Mouse (Mus musculus) adrenal gland, postnatal 4 days (tissue): Measurements from ENCODE around the gene Prmt9. TPM values are rescaled to one million over a fixed set of nuclear protein-coding genes. Genes with fewer than 3 reads are reported as not detected.

Experiments
- DNase-seq, 2 experiments: peaks; one replicate each; pipeline ENCODE4 v3.0.0; 2021 to 2022; ENCODE audit warnings: low spot score in 2 of 2, mixed read lengths in 2 of 2
- total RNA-seq, 2 experiments: library from RNA; stranded (reverse); gene quantifications; 2 replicates each; pipeline ENCODE4 v1.2.3; 2021

The Prmt9 gene
- total RNA-seq, 2 experiments from 2014 or later, result 24.4 to 25.3 TPM

DNA sequence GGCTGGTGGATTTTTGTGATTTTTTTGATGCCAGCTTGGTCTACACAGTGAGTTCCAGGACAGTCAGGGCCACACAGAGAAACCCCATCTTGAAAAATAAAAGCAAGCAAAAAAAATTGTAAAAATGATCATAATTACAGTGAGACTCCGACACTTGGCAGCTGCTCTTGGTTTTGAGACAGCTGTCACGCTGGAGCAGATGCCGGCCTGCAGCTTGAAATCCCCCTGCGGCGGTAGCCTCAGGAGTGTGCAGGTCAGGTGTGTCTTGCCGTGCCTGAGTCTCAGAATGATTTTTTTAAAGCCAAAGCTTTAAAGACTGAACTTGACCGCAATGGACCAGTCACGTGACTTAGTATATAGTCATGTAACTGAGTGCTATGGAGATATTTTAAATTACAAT, 23.1 kb upstream of the Prmt9 start:
- no peak for DNase-seq

GRCm38 (mm10) chr8:77534358-77534992, 14.7 kb upstream of the Prmt9 start:
- no peak for DNase-seq

DNA sequence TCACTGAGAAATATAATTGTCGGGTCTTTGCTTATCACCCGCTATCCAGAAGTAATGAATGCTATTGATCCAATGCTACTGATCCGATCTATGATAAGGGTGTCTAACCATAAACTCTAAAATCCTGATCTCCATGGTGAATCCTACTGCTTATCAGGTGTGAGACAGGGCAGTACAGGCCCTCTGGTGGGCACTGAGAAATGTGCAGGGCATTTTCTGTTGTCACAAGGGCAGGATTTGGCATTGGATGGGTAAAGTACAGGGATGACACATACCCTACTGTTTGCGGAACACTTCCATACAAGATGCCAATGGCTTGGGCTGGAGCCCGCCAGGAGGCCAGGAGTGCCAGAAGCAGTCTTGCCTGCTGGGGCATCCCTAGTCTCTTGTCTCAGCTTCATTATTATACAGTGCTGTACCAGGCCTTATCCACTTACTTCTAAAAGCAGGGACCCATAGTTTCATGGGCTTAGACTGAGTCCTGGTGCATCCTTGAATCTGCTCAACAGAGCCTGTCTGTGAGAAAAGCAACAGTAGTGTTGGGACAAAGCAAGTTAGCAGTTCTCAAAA, 14.1 kb upstream of the Prmt9 start:
- DNase-seq, result peak in 1 of 2 experiments; percentile 44

- no peak for DNase-seq
Observed at GRCm38 (mm10) chr8:77536821-77537220, 12.4 kb upstream of the Prmt9 start.

DNA sequence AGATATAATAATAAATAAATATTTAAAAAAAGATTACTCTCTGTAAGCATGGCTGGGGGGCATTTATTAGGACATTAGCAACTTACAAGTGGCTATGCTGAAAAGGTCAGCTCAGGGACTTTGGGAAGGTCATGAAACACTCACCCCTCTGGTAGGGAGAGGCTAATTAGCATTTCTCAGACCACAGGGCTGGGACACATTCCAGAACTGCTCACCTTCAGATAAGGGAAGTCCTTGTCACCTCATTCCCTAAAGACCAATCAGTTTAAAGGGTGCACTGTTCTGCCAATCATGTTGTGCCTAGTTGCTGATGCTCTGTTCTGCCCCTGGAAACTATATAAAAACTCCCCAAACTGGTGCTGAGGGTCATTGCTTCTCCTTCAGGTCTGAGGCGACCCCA, 10.9 kb upstream of the Prmt9 start:
- DNase-seq, result no peak

DNA sequence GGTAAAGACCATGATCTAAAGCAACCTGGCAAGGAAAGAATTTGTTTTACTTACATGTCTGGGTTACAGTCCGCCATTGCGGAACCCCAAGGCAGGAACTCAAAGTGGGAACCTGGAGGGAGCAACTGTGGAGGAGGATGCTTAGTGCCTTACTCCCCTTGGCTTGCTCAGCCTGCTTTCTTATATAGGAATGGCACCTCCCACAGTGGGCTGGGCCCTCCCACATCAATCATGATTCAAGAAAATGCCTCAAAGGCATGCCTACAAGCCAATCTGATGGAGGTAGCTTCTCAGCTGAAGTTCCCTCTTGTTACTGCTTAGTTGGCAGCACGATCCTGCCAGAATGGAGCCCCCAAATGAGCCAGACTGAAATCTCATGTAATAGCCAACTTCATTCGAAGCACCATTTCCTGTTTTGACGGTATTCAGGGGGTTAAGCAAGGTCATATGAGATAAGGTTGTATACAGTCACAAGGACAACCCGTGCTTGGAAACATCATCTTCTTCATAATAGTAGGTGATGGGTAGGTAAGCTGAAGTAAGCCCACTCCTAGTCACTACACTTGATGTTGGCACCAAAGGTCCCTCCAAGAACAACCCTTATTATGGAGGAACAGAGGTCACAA, 5.9 kb upstream of the Prmt9 start:
- DNase-seq, result no peak

DNA sequence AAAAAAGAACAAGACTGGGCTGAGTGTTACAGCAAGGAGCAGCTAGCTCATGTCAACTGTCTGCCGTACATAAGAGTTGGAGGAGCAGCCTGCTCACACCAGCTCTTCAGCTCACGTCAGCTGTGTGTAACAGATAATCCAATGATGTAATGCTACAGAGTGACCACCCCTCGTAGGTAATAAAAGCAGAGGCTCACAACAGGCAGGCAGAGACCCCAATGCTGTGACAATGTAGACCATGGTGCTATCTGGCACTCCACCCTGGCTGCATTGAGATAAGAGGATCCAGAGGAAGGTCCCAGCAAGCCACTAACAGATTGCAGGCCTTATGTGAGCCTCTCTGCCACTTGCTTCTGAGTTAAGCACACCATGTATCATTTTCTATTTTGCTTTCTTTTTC, 4.8 kb upstream of the Prmt9 start:
- DNase-seq, result no peak

- DNase-seq, result no peak
Observed at GRCm38 (mm10) chr8:77545616-77546015, 3.6 kb upstream of the Prmt9 start.

DNA sequence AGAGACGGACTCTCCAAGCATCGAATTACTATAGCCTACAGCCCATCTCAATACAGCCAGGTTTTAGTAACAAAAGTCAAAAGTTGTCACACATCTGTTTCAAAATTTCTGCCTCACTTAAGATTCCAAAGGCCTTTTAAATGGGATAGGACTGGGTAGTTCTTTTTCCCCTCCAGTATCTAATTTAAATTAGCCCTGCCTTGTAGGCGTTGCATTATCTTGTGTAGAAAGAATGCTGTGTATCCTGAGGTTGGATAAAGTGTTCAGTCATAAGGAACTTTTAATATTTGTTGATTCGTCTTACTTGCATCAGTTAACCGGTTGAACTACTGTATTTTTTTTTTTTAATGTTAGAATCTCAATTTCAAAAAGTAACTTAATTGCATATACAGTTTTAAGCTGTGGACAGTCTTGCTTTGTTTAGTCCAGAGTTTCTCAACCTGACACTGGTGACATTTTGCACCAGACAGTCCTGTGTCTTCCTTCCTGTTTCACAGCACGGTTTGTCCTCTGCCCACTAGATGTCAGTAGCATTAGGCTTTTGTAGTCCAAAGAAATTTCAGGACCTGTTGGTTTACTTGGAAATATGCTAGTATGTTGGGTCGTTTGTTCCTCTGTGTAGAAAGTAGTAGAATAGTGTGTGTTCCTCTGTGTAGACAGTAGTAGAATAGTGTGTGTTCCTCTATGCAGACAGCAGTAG, 834 bp downstream of the Prmt9 start:
- no peak for DNase-seq

- no peak for DNase-seq
Observed at GRCm38 (mm10) chr8:77552491-77552890, 3.3 kb downstream of the Prmt9 start.

DNA sequence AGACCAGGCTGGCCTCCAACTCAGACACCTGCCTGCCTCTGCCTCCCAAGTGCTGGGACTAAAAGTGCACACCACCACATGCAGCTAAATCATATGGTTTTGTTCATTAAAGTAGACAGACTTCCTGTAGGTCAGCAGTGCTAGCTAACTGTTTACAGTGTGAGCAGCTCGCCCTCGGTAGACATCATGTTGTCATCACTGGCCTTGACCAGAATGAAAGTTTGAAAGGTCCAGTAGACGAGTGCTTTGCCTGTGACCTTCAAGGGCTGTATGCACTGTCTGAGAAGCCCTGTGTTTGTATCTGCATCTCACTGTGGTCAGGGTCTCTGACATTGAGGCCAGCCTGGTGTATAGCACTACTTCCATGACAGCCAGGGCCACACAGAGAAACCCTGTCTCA, 12.2 kb downstream of the Prmt9 start:
- no peak for DNase-seq

GRCm38 (mm10) chr8:77574229-77574628, 25.0 kb downstream of the Prmt9 start:
- DNase-seq, result no peak

GRCm38 (mm10) chr8:77577674-77578073, 28.5 kb downstream of the Prmt9 start:
- no peak for DNase-seq

DNA sequence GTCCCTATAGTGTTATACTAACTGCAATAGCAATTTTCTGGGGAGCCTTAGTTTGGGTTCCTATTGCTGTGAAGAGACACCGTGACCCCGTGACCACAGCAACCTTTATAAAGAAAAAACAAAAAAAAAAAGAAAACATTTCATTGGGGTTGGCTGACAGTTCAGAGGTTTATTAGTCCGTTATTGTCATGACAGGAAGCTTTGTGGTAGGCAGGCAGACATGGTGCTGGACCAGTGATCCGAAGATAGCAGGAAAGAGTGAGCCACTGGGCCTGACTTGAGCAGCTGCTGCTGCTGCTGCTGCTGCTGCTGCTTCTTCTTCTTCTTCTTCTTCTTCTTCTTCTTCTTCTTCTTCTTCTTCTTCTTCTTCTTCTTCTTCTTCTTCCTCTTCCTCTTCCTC, 35.0 kb downstream of the Prmt9 start:
- DNase-seq, result no peak

DNA sequence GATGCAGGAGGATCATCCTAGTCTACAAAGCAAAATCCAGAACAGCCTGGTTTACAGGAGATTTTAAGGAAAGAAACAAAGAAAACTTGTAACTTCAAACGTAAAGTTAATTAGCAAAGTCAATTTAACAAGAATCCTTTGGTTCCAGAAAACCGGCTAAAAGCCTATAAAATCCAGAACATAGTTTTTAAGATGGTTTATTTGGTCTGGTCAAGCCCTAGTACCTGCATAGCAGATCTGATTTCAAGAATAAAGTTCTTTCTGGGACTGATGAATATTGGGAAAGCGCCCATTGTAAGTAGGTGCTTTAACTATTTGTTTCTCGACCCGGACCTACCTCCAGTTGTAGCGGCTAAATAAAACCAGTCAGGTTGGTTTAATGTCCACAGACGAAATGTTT, 60.4 kb downstream of the Prmt9 start:
- DNase-seq, result no peak

GRCm38 (mm10) chr8:77610374-77610969, 61.3 kb downstream of the Prmt9 start, which contains the start of gene Tmem184c:
Gene Tmem184c, minus strand, starts transcription at chr8:77610698.
- DNase-seq, result peak; percentile 86 to 91

DNA sequence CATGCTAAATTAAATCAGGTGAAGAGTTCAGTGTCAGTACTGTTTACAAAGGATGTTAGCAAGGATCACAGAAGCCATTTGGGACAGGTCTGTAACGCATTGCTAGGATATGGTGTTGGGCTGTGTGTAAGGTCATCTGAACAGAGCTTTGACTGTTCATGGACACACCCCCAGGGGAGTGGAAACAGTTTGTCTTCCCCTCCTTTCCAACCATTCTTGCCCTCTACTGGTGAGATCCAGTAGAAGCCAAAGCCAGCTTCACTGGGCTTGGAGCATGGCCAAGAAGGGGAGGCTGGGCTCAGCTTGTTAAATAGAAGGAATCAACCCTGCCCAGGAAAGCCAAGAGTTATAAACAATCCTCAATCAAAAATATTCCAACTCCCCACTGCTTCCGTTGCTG, 68.7 kb downstream of the Prmt9 start:
- DNase-seq, result peak; percentile 14 to 16

DNA sequence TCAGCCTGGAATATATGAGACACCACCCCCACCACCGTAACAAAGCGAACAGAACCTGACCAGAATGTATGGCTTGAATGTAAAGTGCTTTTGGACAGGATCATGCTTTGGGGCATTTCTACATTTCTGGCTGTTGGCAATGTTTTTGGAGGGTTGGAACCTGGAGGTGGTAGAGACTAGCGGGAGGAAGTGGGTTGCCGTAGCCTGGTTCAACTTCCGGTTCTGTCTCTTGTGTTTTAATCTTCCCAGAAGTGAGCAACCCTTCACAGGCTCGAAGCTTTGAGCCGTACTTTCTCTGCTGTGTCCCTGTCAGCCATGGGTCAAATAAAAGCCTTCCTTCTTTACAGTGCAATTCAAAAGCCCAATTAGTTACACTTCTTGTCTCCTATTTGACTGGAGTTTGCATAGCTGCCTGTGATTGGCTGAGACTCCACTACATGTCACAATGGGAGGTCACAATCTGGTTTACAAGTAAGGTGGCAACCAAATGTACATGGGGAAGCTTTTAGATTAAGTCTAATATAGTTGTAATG, 74.5 kb downstream of the Prmt9 start:
- no peak for DNase-seq

DNA sequence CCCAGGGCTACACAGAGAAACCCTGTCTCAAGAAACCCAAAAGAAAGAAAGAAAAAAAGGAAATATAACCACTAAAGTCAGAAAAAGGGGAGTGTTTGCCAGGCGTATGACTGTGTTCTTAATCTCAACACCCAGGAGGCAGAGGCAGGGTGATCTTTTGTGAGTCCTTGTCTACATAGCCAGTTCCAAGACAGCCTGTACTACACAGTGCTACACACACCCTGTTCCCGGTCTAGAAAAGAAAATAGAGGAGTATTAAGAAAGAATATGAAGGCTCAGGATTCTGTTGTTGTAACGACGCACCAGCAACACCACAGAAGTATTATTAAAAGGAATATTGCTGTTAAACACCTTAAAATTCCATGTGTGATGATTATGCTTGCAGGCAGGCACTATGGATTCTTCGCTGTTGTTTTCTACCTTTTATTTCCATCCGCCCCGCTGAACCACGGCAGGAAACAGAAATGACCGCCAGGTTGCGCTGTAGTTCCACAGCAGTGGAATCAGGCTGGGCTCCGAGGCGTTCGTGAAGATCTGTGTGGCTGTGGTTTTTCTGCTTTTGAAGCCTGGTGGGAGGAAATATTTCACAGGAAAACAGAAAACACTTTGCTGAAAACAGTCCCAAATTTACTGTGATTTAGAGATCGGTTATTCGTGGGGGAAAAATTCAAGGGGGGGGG, 80.8 kb downstream of the Prmt9 start:
- peak; percentile 69 to 74 for DNase-seq

GRCm38 (mm10) chr8:77630691-77631090, 81.5 kb downstream of the Prmt9 start:
- DNase-seq, result no peak
